Mouse (Mus musculus) gastrocnemius, postnatal 4 days (tissue): ENCODE measurements around the gene Gm17657. TPM values are rescaled to one million over a fixed set of nuclear protein-coding genes. Genes with fewer than 3 reads are reported as not detected.
"Not testable (repeated sequence)": the region's sequence is repeated elsewhere in the genome, so short reads cannot be mapped to it uniquely, and the experiment has no call there.

ENCODE experiments used
- DNase-seq, 2 experiments: peaks; one replicate each; pipeline ENCODE4 v3.0.0; 2021 to 2022; ENCODE audit warnings: low spot score in 2 of 2, mixed read lengths in 2 of 2
- total RNA-seq, 2 experiments: library from RNA; stranded (reverse); gene quantifications; 2 replicates each; pipeline ENCODE4 v1.2.3; 2021

Gene Gm17657
- total RNA-seq, 2 experiments from 2014 or later, result not detected

DNA sequence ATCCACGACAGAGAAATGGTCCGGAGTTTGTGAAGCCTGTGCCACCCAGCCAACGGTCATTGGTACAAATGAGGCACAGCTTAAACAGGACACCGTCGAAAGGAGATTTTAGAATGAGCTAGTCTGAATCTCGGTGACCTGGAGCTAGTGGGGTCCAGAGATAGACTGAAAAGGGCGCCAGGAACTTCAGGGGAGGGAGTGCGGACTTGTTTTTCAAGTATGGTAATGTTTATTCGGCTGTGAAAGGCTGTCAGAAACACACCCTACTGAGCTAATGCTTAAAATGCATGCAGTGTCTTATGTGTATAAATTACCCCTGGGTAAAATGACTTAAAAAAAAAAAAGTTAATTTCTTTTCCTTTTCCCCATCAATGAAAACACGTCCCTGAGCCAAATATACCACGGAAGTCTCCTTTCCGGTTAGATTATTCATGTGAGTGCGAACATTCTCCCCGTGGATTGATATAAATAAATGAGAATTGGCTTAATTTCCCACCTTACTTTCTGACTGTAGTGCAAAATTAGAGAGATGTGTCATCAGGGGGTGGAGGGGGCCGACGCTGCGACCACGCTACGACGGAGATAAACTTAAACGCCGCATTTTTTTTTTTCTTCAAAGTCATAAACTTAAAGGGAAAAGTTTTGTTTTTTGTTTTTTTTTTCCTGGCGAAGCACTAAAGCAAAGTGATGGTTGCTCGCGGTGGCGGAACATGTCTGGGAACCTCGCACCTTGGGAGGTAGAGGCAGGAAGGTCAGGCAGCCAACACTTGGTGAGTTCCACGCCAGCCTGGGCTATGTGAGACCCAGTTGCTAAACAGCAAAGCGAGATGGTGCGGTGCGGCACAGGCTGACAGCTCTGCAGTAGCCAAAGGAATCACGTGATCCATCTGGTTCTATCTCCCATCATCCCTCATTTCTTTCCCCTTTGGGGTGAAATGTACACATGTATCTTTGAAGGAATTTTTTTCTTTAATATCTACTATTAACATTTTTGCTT lies 46.5 kb downstream of the Gm17657 start:
- no peak for DNase-seq

DNA sequence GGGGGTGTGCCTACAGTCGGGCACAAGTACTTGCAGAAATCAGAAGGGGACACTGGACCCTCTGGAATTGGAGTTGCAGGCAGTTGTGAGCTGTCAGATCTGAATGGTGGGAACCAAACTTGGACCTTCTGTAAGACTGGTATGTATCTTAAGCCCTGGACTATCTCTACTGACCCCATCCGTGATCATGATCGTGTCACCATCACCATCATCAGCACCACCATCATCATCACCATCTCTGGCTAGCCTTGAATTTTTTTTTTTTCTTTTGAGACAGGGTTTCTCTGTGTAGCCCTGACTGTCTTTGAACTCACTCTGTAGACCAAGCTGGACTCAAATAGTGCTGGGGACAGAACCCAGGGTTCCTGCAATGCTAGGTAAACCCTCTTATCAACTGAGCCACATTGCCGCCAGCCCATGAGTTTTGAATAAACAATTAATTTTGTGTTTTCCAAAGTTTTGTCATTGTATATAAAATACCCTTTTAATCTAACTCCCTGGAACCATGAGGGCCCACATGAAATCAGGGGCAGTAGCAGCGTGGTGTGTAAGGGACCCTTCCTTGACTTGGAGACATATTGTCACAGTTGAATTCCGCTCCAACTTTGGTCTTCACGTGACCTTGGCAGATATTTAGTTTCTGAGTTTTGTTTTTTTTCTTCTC lies 47.3 kb downstream of the Gm17657 start:
- DNase-seq, result no peak

DNA sequence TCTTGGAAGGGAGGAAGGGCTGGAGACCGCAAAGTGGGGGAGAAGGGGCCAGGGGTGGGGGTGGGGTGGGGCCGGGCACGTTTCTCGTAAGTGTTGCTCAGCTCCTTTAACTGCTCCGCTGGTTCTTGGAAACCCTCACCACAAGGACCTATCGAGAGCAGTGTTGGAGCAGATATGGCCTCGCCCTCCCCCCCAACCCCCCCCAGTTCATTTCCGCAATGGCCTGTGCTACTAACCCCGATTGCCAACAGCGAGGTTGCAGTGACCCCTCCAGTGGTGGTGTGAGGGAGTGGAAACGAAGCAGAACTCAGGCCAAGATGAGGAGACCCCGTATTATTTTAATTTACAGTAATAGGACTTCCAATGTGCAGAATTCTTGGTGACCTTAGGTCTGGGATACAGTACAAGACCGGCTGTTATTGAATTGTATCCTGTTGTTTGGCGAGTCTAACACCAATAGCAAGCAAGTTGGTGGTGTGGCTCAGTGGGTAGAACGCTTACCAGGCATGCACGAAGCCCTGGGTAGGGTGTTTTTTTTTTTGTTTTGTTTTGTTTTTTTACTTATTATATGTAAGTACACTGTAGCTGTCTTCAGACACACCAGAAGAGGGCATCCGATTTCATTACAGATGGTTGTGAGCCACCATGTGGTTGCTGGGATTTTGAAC lies 48.5 kb downstream of the Gm17657 start:
- no peak for DNase-seq

DNA sequence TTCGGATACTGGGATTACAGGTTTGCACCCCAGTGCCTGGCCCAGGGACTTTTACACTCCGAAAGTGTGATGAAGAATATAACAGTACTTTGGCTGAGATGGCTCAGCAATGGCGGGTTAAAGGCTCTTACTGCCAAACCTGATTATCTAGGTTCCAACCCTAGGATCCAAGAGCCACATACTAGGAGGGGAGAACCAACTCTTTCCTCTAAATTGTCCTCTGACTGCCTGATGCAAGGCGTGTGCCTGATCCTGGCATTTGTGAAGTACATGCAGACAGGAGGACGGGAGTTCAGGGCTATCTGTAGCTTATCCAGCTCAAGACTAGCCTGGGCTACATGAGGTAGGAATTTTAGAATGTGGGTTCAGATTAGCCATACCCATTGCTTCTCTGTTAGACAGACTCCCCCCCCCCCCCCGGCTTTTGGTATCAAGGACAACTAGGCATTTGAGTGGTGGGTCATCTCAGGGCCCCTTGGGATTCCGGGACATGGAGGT lies 49.1 kb downstream of the Gm17657 start:
- no peak for DNase-seq

DNA sequence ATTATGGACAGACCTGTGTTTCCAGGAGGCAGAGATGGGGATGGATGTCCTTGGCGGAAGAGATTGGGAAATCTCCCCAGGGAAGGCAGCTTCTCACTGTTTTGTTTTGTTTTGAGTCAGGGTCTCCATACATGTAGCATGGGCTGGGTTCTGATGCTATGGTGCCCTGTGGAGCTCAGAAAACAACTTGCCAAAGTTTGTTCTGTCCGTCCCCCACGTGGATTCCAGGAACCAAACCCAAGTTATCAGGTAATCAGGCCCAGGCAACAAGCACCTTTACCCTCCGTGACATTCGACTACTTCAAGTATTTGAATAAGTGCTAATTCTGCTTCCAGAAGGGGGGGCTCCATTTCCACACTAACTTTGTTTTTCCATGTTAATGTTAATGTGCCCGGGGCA lies 49.9 kb downstream of the Gm17657 start:
- no peak for DNase-seq

DNA sequence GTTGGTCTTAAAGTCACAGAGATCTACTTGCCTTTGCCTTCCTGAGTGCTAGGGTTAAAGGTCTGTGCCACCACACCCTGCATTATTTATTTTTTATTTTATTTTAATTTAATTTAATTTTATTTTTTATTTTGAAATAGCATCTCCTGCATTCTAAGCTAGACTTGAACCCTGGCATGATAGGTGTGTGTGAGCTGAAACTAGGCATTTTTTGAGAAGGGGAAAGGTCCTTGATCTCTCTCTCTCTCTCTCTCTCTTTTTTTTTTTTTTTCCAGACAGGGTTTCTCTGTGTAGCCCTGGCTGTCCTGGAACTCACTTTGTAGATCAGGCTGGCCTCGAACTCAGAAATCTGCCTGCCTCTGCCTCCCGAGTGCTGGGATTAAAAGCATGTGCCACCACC lies 50.5 kb downstream of the Gm17657 start:
- not testable (repeated sequence) for DNase-seq

DNA sequence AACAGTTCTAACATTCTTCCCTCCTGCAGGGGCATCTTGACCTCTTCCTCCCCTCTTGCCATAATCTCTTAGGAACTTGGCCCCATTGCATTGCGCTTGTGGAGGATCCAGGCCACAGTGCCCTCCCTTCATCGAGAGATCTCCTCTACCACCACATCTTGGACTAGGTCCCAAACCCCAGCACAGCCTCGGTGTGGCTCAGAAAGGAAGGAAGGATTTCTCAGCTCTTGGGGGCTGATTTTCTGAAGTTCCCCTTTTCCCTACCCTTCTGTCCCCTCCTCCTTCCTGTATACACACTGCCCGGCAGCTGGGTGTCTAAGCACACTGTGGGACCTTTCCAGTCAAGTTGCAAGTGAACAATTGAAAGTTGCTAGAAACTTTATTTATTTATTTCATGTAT lies 51.4 kb downstream of the Gm17657 start:
- no peak for DNase-seq

DNA sequence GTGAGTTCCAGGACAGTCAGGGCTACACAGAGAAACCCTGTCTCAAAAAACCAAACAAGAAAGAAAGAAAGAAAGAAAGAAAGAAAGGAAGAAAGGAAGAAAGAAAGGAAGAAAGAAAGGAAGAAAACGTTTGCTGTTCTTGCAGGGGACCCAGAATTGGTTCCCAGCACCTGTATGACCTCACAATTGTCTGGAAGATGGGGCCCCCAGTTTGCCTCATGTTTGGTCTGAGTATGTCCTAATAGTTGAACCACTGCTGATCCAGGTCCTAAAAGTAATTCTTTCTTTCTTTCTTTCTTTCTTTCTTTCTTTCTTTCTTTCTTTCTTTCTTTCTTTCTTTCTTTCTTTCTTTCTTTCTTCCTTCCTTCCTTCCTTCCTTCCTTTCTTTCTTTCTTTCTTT lies 52.0 kb downstream of the Gm17657 start:
- DNase-seq, result not testable (repeated sequence)

DNA sequence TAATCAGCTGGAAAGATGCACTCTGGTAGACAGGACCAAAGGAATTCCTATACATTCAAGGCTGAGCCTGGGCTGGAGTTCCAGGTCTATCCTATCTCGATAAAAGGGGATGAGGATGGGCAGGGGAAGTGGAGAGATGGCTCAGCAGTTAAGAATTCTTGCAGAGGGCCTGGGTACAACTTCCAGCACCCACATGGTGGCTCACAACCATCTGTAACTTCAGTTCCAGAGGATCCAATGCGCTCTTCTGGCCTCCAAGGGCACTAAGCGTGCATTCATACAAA lies 52.4 kb downstream of the Gm17657 start:
- no peak for DNase-seq

DNA sequence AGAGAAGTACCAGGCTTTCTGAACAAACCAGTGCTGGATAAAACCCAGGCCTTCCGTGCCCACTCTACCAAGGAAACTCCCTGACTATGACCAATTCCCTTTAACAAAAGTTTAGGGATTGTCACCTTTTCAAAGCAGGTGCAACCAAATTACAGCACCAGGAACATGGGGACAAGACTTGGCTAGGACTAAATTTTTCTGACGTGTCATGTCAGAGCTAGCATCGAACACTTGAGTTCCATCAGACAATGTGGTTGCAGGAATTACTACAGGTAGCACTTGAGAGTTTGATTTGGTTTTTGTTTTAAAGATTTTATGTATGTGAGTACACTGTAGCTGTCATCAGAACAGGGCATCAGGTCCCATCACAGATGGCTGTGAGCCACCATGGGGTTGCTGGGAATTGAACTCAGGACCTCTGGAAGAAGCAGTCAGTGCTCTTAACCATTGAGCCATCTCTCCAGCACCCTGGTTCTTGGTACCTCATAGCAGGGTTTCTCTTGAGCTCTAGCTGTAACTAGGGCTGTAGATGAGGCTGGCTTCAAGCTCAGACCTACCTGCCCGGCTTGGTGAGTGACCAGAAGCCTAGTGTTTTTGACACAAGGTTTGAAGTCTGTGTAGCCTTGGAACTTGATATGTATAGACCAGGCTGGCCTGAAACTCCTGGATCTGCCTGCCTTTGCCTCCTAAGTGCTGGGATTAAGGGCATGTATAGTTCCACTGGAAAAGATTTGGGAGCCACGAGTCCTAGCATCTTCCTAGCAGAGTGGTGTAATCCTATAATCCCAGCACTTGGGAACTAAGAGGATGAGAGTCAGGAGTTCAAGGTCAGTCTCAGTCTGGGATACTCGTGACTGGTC lies 53.0 kb downstream of the Gm17657 start:
- no peak for DNase-seq

DNA sequence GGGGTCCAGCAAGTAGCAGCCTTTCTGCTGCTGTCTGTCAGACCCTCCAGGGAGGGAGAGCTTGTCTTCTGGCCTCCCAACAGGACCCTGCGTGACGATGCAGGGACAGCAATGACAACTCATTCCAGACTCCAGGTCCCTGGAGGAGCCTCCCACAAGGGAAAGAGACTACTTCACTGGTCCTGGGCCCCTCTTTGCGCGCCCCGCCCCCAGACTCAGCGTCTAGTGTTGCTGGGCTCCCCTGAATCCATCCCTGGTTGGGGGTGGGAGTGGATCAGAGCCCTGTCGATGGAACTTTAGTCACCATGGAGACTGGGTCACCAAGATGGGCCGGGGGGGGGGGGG lies 54.7 kb downstream of the Gm17657 start:
- DNase-seq, result no peak

DNA sequence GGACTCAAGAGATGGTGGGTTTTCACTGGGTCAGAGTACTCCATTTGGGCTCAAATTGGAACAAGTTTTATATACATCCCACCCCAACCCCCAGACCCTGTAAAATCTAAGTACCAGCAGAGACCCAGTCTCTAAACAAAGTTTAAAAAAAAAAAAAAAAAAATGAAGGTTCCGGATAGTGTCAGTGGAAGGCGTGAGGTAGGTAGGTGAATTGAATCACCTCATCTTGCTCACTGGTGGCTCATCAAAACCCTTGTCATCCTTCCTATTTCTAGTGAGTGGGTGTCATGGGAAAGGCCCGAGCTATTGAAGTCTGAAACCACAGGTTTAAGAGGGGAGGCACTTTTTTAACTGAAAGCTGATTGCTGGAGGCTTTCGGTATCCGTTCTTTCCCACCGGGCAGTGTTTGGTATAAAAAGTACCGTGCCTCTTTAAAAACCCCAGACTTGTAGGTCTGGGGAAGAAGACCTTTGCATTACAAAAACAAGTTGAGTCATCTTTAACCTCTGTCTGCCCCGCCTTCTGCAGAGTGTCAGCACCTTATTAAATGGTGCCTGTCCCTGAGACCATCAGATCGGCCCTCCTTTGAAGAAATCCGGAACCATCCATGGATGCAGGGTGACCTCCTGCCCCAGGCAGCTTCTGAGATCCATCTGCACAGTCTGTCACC lies 55.2 kb downstream of the Gm17657 start:
- no peak for DNase-seq

DNA sequence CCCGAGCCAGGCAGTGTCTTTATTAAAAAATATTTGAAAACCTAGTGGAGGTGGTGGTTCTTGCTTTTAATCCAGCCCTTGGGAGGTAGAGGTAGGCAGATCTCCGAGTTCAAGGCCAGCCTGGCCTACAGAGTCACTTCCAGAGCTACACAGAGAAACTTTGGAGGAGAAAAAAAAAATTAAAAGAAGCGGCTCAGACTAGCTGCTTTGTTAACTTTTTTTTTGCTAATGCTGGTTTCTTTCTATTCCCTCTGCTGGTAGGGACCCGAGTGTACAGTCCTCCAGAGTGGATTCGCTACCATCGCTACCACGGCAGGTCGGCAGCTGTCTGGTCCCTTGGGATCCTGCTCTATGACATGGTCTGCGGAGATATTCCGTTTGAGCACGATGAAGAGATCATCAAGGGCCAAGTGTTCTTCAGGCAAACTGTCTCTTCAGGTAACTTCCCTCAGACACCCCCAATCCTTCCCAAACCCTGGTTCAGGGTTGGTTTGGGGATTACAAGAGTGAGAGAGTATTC lies 55.9 kb downstream of the Gm17657 start:
- no peak for DNase-seq

DNA sequence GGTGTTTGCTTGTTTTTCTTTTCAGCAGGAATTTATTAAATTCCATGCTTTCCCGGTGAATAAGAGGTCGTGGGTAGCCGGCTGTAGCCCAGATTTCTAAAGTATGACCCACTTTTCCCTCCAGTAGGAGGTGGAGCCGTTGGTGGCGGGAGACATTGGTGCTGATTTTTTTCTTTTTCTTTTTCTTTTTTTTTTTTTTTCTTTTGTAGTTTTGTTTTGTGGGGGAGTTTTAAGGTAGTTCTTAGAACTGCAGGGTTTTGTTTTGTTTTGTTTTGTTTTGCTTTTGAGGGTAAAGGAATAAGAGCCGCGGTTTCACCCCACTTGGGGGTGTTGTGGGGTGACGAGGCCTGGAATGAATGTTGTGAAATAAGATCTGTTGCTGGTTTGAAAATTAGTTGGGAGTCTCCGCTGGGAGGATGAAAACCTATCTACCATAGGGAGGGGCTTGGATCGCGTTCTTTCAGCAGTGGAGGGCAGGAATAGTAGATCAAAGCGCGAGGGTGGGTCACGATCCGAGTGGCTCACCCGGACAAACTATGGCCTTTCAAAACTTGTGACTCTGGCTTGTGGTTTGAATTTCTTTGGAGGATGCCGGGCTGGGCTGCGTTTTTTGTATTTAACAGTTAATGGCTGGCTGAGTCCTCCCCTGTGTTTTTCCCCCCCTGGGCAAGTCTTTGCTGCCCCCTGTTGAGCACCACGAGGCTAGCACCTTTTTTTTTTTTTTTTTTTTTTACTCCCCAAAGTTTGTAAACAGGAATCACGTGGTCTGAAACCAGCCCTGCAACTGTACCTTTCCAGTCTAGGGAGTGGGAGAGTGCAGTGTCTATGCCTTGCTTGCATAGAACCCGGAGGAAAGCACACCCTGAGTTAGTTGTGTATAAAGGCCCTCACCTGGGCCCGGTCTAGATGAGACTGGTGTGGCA lies 56.9 kb downstream of the Gm17657 start:
- peak in 1 of 2 experiments; percentile 47 for DNase-seq

DNA sequence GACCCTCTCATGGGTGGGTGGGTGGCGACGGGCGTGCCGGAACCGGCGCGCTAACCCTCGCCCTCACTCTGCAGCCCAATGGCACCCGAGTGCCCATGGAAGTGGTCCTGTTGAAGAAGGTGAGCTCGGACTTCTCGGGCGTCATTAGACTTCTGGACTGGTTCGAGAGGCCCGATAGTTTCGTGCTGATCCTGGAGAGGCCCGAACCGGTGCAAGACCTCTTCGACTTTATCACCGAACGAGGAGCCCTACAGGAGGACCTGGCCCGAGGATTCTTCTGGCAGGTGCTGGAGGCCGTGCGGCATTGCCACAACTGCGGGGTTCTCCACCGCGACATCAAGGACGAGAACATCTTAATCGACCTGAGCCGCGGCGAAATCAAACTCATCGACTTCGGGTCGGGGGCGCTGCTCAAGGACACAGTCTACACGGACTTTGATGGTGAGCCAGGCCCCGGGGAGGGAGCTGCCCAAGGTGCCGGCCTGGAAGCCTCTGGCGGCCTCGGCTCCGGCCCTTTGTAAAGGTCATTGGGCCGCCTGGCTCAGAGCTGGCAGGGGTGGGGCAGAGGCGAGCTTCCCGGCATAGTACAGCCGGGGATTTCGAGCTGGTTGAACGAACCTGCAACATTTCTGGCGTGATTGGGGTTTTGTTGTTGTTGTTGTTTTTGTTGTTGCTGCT lies 57.7 kb downstream of the Gm17657 start:
- DNase-seq, result peak; percentile 37 to 62

DNA sequence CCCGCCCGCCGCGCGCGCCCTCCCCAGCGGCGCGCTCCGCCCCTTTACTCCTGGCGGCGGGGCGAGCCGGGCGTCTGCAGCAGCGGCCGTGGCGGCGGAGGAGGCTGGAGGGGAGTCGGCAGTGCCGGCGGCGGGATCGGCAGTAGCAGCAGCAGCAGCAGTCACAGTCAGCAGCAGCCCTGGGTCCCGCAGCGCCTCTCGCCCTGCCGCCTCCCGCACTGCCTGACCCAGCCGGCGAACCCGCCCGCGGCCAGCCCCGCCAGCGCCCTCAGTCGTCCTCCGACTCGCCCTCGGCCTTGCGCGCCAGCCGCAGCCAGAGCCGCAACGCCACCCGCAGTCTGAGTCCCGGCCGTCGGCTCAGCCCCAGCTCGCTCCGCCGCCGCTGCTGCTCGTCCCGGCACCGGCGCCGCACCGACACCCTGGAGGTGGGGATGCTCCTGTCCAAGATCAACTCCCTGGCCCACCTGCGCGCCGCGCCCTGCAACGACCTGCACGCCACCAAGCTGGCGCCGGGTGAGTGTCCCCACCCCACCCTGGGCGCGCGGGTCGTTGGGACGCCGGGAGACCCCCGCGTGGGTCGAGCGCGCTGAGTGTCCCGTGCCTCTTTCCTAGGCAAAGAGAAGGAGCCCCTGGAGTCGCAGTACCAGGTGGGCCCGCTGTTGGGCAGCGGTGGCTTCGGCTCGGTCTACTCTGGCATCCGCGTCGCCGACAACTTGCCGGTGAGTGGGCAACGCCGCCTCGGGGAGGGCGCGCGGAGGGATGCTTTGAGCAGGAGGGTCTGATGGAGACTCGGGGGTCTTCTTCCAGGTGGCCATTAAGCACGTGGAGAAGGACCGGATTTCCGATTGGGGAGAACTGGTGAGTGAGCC lies 58.5 kb downstream of the Gm17657 start, which contains the start of gene Pim1:
Gene Pim1 (plus strand): TSS at position 41 of the 869 bp plus-strand sequence.
- DNase-seq, result peak in 1 of 2 experiments; percentile 39

DNA sequence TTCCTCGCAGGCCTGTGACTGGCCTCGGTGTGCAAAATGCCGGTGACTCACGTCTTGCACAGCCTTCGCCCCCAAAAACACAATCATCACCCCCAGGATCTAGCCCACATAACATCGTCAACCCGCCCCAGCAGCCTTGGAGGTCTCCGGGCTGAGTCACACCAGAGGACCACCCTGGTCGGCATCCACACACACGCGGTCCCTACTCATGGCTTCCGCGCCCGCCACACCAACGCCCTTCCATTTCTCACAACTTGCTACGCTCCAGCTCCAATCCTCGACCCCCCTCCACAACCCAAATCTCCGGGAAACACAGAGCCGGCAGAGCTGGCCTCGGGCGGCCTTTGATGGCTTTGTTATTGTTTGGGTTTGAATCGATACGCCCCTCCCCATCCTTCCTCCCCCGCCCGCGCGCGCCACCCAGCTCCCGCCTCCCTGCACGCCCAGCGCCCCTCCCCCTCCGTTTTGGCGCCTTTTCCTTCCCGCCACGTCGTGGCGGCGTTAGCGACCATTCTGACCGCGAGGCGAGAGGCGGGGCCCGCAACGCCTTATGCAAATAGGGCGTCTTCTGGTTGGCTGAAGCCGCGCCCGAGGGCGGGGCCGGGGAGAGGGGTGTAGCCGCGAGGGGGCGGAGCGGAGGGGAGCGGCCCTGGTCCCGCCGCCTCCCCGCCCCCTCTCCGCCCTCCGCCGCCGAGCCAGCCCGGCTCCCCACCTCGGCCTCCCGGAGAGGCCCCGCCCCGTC lies 59.3 kb downstream of the Gm17657 start:
- peak; percentile 99 to 100 for DNase-seq
